Mouse (Mus musculus): ENCODE results near the gene Aak1. TPM values are rescaled to one million over a fixed set of nuclear protein-coding genes. Genes with fewer than 3 reads are reported as not detected.
"Not testable (repeated sequence)": the region's sequence is repeated elsewhere in the genome, so short reads cannot be mapped to it uniquely, and the experiment has no call there.

The Aak1 gene
- polyA plus RNA-seq, 1 experiment from 2014 or later, result 13.6 TPM

GRCm38 (mm10) chr6:87026980-87027379 is 177.7 kb downstream of the Aak1 start:
- Histone ChIP-seq H3K27ac (no peak overlapping the region), H3K4me3 (no peak overlapping the region), H3K9me3 (no peaks in the 10 kb centered on the region), H3K36me3 (replicated peaks) (peaks cover 81% of the 10 kb centered on the region), H3K27me3 (ENCODE audit: poor library complexity, severe bottlenecking) (no peaks in the 10 kb centered on the region), H3K4me1 (no peaks in the 10 kb centered on the region)
- whole genome bisulfite sequencing, result 88% methylated on average over 7 of the region's 7 CpGs
- DNase-seq (ENCODE audit: extremely low spot score, low spot score), result no peak

- Histone ChIP-seq H3K9me3 (no peaks in the 10 kb centered on the region), H3K36me3 (replicated peaks) (peaks cover 65% of the 10 kb centered on the region)
- DNase-seq (ENCODE audit: extremely low spot score, low spot score), result no peak
Measured at GRCm38 (mm10) chr6:87028881-87029280, 179.6 kb downstream of the Aak1 start.

GRCm38 (mm10) chr6:87031310-87031709 is 182.0 kb downstream of the Aak1 start:
- DNase-seq (ENCODE audit: extremely low spot score, low spot score); H3K4me3 ChIP-seq; H3K27ac ChIP-seq; H3K4me1 ChIP-seq; H3K27me3 ChIP-seq (ENCODE audit: poor library complexity, severe bottlenecking); H3K9me3 ChIP-seq: not testable (repeated sequence)
- H3K36me3 ChIP-seq (replicated peaks), result peaks cover 43% of the 10 kb centered on the region
- WGBS, result 93% methylated on average over 7 of the region's 7 CpGs

More at GRCm38 (mm10) chr6:87028881-87029280, 179.6 kb downstream of the Aak1 start:
- no peaks in the 10 kb centered on the region for H3K27me3 ChIP-seq (ENCODE audit: poor library complexity, severe bottlenecking)
- no peak overlapping the region for H3K4me3 ChIP-seq
- H3K4me1 ChIP-seq, result no peaks in the 10 kb centered on the region
- no peak overlapping the region for H3K27ac ChIP-seq

GRCm38 (mm10) chr6:87032401-87032800 is 183.1 kb downstream of the Aak1 start:
- no peak overlapping the region for H3K27ac ChIP-seq
- H3K4me1 ChIP-seq, result no peaks in the 10 kb centered on the region
- 87% methylated on average over 3 of the region's 3 CpGs for WGBS
- peaks cover 34% of the 10 kb centered on the region for H3K36me3 ChIP-seq (replicated peaks)
- no peak overlapping the region for H3K4me3 ChIP-seq
- no peaks in the 10 kb centered on the region for H3K9me3 ChIP-seq
- H3K27me3 ChIP-seq (ENCODE audit: poor library complexity, severe bottlenecking), result no peaks in the 10 kb centered on the region
- no peak for DNase-seq (ENCODE audit: extremely low spot score, low spot score)

GRCm38 (mm10) chr6:87034395-87034794 is 185.1 kb downstream of the Aak1 start:
- no peak for DNase-seq (ENCODE audit: extremely low spot score, low spot score)
- H3K27ac ChIP-seq, result no peak overlapping the region
- no peaks in the 10 kb centered on the region for H3K27me3 ChIP-seq (ENCODE audit: poor library complexity, severe bottlenecking)
- H3K36me3 ChIP-seq (replicated peaks), result peaks cover 14% of the 10 kb centered on the region
- H3K4me3 ChIP-seq, result no peak overlapping the region
- WGBS, result 96% methylated on average over 3 of the region's 3 CpGs
- no peaks in the 10 kb centered on the region for H3K9me3 ChIP-seq
- H3K4me1 ChIP-seq, result no peaks in the 10 kb centered on the region

GRCm38 (mm10) chr6:87037826-87038620 is 188.7 kb downstream of the Aak1 start:
- DNase-seq (ENCODE audit: extremely low spot score, low spot score), result no peak
- Histone ChIP-seq H3K4me1 (peaks cover 12% of the 10 kb centered on the region; the same call in 1 of the 2 replicates), H3K36me3 (replicated peaks) (no peaks in the 10 kb centered on the region), H3K9me3 (no peaks in the 10 kb centered on the region), H3K27me3 (ENCODE audit: poor library complexity, severe bottlenecking) (no peaks in the 10 kb centered on the region), H3K27ac (no peak overlapping the region), H3K4me3 (no peak overlapping the region)
- WGBS, result 85% methylated on average over 10 of the region's 10 CpGs

- no peaks in the 10 kb centered on the region for H3K9me3 ChIP-seq
- H3K4me1 ChIP-seq, result peaks cover 21% of the 10 kb centered on the region
- no peaks in the 10 kb centered on the region for H3K27me3 ChIP-seq (ENCODE audit: poor library complexity, severe bottlenecking)
- WGBS, result 90% methylated on average over 8 of the region's 8 CpGs
- H3K27ac ChIP-seq, result no peak overlapping the region
- H3K4me3 ChIP-seq, result no peak overlapping the region
- no peaks in the 10 kb centered on the region for H3K36me3 ChIP-seq (replicated peaks)
- no peak for DNase-seq (ENCODE audit: extremely low spot score, low spot score)
Measured at GRCm38 (mm10) chr6:87039161-87039560, 189.8 kb downstream of the Aak1 start.

GRCm38 (mm10) chr6:87040971-87041370 is 191.7 kb downstream of the Aak1 start:
- WGBS, result 88% methylated on average over 4 of the region's 4 CpGs
- H3K36me3 ChIP-seq (replicated peaks), result no peaks in the 10 kb centered on the region
- no peak for DNase-seq (ENCODE audit: extremely low spot score, low spot score)
- H3K27ac ChIP-seq, result 0 out of 2 replicates have a peak overlapping the region, but pooled peaks have one; percentile 40
- H3K9me3 ChIP-seq, result no peaks in the 10 kb centered on the region
- no peak overlapping the region for H3K4me3 ChIP-seq
- peaks cover 23% of the 10 kb centered on the region for H3K4me1 ChIP-seq
- H3K27me3 ChIP-seq (ENCODE audit: poor library complexity, severe bottlenecking), result no peaks in the 10 kb centered on the region

GRCm38 (mm10) chr6:87041431-87041830 is 192.1 kb downstream of the Aak1 start:
- no peaks in the 10 kb centered on the region for H3K36me3 ChIP-seq (replicated peaks)
- 0 out of 2 replicates have a peak overlapping the region, but pooled peaks have one; percentile 94 for H3K27ac ChIP-seq
- no peaks in the 10 kb centered on the region for H3K9me3 ChIP-seq
- WGBS, result 89% methylated on average over 7 of the region's 7 CpGs
- H3K27me3 ChIP-seq (ENCODE audit: poor library complexity, severe bottlenecking), result no peaks in the 10 kb centered on the region
- no peak for DNase-seq (ENCODE audit: extremely low spot score, low spot score)
- H3K4me1 ChIP-seq, result peaks cover 23% of the 10 kb centered on the region
- peak overlapping the region; percentile 77 for H3K4me3 ChIP-seq

GRCm38 (mm10) chr6:87042004-87042336 is 192.7 kb downstream of the Aak1 start:
- peaks cover 23% of the 10 kb centered on the region for H3K4me1 ChIP-seq
- no peaks in the 10 kb centered on the region for H3K36me3 ChIP-seq (replicated peaks)
- peak overlapping the region; percentile 94 for H3K27ac ChIP-seq
- H3K9me3 ChIP-seq, result no peaks in the 10 kb centered on the region
- H3K27me3 ChIP-seq (ENCODE audit: poor library complexity, severe bottlenecking), result no peaks in the 10 kb centered on the region
- no peak for DNase-seq (ENCODE audit: extremely low spot score, low spot score)
- WGBS, result under 1% methylated on average over 11 of the region's 11 CpGs
- peak overlapping the region; percentile 77 for H3K4me3 ChIP-seq

GRCm38 (mm10) chr6:87042337-87043130 is 193.2 kb downstream of the Aak1 start, which contains the start of gene Gfpt1:
Gene Gfpt1 (plus strand): TSS chr6:87042846.
- H3K27ac ChIP-seq, result peak within 1 kb of the TSS; percentile 94
- no peaks in the 10 kb centered on the region for H3K9me3 ChIP-seq
- H3K27me3 ChIP-seq (ENCODE audit: poor library complexity, severe bottlenecking), result no peaks in the 10 kb centered on the region
- peak within 1 kb of the TSS; percentile 77 for H3K4me3 ChIP-seq
- under 1% methylated on average over 68 of the region's 68 CpGs for WGBS
- H3K4me1 ChIP-seq, result peaks cover 23% of the 10 kb centered on the region
- peak; percentile 88 for DNase-seq (ENCODE audit: extremely low spot score, low spot score)
- H3K36me3 ChIP-seq (replicated peaks), result peaks cover 1% of the 10 kb centered on the region; the same call in 1 of the 2 replicates

- no peak for DNase-seq (ENCODE audit: extremely low spot score, low spot score)
- H3K4me3 ChIP-seq, result peak overlapping the region; percentile 77
- H3K4me1 ChIP-seq, result peaks cover 23% of the 10 kb centered on the region
- H3K9me3 ChIP-seq, result no peaks in the 10 kb centered on the region
- under 1% methylated on average over 9 of the region's 9 CpGs for WGBS
- no peaks in the 10 kb centered on the region for H3K27me3 ChIP-seq (ENCODE audit: poor library complexity, severe bottlenecking)
- H3K36me3 ChIP-seq (replicated peaks), result peaks cover 7% of the 10 kb centered on the region
- H3K27ac ChIP-seq, result peak overlapping the region; percentile 94
Measured at GRCm38 (mm10) chr6:87043131-87043516, 193.8 kb downstream of the Aak1 start.

- H3K4me1 ChIP-seq, result peaks cover 23% of the 10 kb centered on the region
- H3K27me3 ChIP-seq (ENCODE audit: poor library complexity, severe bottlenecking), result no peaks in the 10 kb centered on the region
- DNase-seq (ENCODE audit: extremely low spot score, low spot score), result no peak
- no peak overlapping the region for H3K27ac ChIP-seq
- peaks cover 20% of the 10 kb centered on the region for H3K36me3 ChIP-seq (replicated peaks)
- H3K9me3 ChIP-seq, result no peaks in the 10 kb centered on the region
- H3K4me3 ChIP-seq, result no peak overlapping the region
- 92% methylated on average over 2 of the region's 2 CpGs for WGBS
Measured at GRCm38 (mm10) chr6:87044895-87045294, 195.6 kb downstream of the Aak1 start.
